Mouse (Mus musculus) heart, postnatal 0 days (tissue): ENCODE data around the gene Lamtor3.

Experiments used
- CTCF ChIP-seq: IDR thresholded peaks from 2 replicates; pipeline ENCODE4 v1.5.1; 2016; ENCODE audit warnings: antibody characterized with exemption, control low read depth, low read depth
- EP300 ChIP-seq: IDR thresholded peaks from 2 replicates; pipeline ENCODE4 v1.6.1; 2016; ENCODE audit warnings: antibody characterized with exemption, low read depth

DNA sequence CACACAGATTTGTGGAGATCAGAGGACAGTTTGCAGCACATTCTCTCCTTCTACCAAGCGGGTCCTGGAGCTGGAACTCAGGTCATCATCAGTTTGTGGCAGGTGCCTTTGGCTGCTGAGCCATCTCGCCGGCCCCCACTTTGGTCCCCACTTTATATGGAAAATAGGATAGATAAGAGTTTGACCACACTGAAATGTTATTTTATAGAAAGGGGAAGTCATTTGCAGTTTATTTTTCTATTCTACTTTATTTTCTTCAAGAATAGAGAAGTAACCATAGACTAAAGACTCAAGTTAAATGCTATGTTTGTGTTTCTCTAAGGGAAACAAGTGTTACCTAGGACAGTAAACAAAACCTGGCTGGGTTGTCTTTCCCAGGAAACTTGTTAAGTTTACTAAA, 21.4 kb upstream of the Lamtor3 start:
- TF ChIP-seq CTCF, result no peak
- no peak for TF ChIP-seq EP300
